Mouse (Mus musculus) neural tube, embryonic 10.5 days (tissue): ENCODE measurements around the gene AB124611.
"Not testable (repeated sequence)": the region's sequence is repeated elsewhere in the genome, so short reads cannot be mapped to it uniquely, and the experiment has no call there.

Experiments used
- DNase-seq: peaks from one replicate; pipeline ENCODE4 v3.0.0-alpha.2; 2017; ENCODE audit warnings: low spot score; ENCODE audit errors: extremely low spot score

The AB124611 gene

GRCm38 (mm10) chr9:21518690-21519089, 7.3 kb upstream of the AB124611 start:
- not testable (repeated sequence) for DNase-seq

GRCm38 (mm10) chr9:21525142-21525936, 637 bp upstream of the AB124611 start:
- DNase-seq = no peak

GRCm38 (mm10) chr9:21526634-21526944, 613 bp downstream of the AB124611 start:
- no peak for DNase-seq

- no peak for DNase-seq
These were observed 1.3 kb downstream of the AB124611 start for GRCm38 (mm10) chr9:21527100-21527801.

- no peak for DNase-seq
These were observed 1.9 kb downstream of the AB124611 start for GRCm38 (mm10) chr9:21527917-21528324.

- no peak for DNase-seq
These were observed 10.5 kb downstream of the AB124611 start for GRCm38 (mm10) chr9:21536501-21536900.

GRCm38 (mm10) chr9:21537009-21537408, 11.0 kb downstream of the AB124611 start:
- DNase-seq = no peak

- DNase-seq = no peak
These were observed 14.2 kb downstream of the AB124611 start for GRCm38 (mm10) chr9:21539981-21540753.

- DNase-seq = not testable (repeated sequence)
These were observed 16.0 kb downstream of the AB124611 start for GRCm38 (mm10) chr9:21542001-21542400.

- no peak for DNase-seq
These were observed 19.5 kb downstream of the AB124611 start for GRCm38 (mm10) chr9:21545351-21545915.

- DNase-seq = peak; percentile 99
These were observed 20.2 kb downstream of the AB124611 start for GRCm38 (mm10) chr9:21545916-21546788.

- DNase-seq = no peak
These were observed 20.8 kb downstream of the AB124611 start, which contains the start of gene Carm1 for GRCm38 (mm10) chr9:21546789-21547074. Gene Carm1, plus strand, starts transcription at chr9:21546894.

GRCm38 (mm10) chr9:21547075-21547941, 21.3 kb downstream of the AB124611 start:
- peak; percentile 73 for DNase-seq

GRCm38 (mm10) chr9:21551049-21551448, 25.1 kb downstream of the AB124611 start:
- no peak for DNase-seq

GRCm38 (mm10) chr9:21553607-21554273, 27.8 kb downstream of the AB124611 start:
- DNase-seq = no peak

GRCm38 (mm10) chr9:21555198-21555742, 29.3 kb downstream of the AB124611 start:
- DNase-seq = no peak

GRCm38 (mm10) chr9:21556996-21557395, 31.0 kb downstream of the AB124611 start:
- DNase-seq = no peak

GRCm38 (mm10) chr9:21557556-21557955, 31.6 kb downstream of the AB124611 start:
- DNase-seq = no peak

- no peak for DNase-seq
These were observed 32.4 kb downstream of the AB124611 start for GRCm38 (mm10) chr9:21558366-21558765.
